Mouse (Mus musculus) ovary, postnatal 14 days (tissue): ENCODE data around the gene Igsf3.

Experiments used
- DNase-seq: peaks from one replicate; pipeline ENCODE4 v3.0.0; 2022; ENCODE audit warnings: low spot score

Igsf3 gene

GRCm38 (mm10) chr3:101448765-101449164 is 71.9 kb downstream of the Igsf3 start:
- no peak for DNase-seq

GRCm38 (mm10) chr3:101450811-101451428 is 74.0 kb downstream of the Igsf3 start:
- DNase-seq = no peak

- no peak for DNase-seq
Observed at GRCm38 (mm10) chr3:101460618-101461017, 83.7 kb downstream of the Igsf3 start.

DNA sequence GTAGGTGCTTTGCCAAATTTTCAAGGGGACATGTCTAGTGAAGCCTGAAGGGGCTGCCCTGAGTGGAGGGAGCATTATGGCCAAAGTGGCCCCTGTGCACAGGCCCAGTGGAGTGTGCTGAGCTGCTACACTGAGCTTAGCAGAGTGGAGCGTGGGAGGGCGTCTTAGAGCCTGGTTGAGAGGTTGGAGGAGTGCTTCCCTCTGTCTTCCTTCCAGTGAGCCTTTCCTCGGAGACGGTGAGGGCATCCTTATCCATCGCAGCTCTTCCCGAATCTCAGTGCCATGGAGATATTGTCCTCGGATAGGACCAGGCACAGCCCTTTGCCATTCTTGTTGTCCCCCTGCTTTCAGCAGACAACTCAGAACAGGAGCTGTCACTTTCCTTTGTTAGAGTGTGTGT is 84.2 kb downstream of the Igsf3 start:
- no peak for DNase-seq

GRCm38 (mm10) chr3:101461816-101462215 is 84.9 kb downstream of the Igsf3 start:
- DNase-seq = no peak

DNA sequence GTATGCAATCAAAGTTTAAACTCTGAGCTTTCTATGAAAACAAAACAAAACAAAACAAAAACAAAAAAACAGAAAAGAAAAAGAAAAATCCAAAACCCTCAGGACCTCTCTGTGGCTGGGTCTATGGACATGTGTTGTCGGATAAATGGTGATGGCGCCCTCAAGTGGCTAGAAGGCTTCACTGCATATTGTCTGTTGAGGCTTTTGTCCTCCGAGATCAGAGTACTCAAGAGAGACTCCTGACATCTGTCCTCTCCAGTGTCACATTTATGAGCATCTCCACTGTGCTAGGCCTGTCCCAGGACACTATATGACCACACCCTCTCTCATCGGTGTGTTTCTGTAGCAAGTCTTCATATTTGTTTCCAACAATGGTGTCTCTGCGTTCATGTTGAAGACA is 85.4 kb downstream of the Igsf3 start:
- peak; percentile 76 for DNase-seq

DNA sequence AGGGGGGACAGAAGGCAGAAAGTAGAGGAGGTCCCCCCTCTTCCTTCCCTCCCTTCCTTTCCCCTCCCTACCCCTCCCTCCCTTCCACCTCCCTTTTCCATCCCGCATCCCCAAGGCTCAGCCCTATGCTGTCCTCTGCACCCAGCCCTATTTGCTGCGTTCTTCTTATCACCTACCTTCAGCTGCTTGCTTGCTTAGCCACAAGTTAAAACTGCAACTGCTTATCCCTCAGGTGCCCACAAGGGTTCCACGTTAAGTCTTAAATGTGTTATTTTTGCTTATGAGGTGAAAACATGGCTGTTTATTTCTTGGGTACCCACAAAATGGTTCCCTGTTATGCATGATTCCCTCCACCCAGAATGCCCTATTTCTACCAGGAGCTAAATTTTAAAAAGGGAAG is 86.6 kb downstream of the Igsf3 start:
- DNase-seq = no peak

GRCm38 (mm10) chr3:101469675-101470074 is 92.8 kb downstream of the Igsf3 start:
- DNase-seq = no peak

DNA sequence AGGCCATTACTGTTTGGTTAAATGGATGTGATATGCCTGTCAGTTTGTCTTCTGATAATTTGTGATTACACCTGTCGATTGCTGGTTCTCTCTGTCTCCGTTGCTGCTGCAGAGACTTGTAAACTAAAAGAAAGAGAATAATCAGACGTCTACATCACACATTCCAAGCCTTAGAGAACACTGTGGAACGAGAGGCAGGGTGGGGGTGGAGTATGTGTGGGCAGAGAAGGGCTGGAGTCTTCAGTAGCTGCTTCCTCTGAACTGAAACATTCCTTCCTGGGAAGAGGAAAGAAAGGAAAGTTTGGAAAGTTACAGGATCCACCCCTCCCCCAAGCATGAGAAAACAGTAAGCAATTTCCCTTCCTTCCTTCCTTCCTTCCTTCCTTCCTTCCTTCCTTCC is 95.0 kb downstream of the Igsf3 start:
- DNase-seq = no peak

DNA sequence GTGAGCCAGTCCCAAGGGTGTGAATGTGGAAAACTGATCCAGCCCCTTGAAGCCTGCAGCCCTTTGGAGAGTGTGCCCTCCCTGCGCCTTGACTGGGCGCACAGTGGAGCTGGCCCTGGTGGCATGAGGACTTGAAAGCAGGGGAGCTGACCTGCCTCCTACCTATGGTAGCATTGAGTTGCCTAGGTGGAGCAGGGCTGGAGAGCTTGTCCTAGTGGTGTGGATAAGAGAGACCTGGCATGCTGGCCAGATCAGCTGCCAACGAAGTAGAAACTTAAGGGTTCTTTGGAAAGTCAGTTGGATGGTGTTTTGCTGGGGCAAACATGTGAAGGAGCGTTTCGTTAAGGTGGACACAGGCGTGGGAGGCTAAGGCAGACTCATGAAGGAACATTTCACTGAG is 105.1 kb downstream of the Igsf3 start:
- no peak for DNase-seq

- DNase-seq = no peak
Observed at GRCm38 (mm10) chr3:101483256-101483983, 106.5 kb downstream of the Igsf3 start.

GRCm38 (mm10) chr3:101486054-101486765 is 109.3 kb downstream of the Igsf3 start:
- DNase-seq = no peak

DNA sequence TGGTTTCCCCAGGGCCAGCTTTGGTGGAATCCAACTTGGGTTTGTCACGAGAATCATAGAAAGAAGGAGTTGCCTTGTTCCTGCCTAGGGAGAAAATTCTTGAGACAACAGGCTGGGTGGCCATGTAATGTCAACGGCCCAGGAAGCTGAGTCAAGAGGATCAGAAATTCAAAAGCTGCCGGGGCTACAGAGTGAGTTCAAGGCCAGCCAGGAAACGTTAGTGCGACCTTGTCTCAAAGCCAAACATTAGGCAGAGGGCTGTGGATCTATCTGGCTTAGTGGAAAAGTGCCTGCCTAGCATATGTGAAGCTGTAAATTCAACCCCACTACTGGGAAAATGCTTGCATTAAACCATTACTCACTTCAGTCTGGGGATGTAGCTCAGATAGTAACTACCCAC is 110.6 kb downstream of the Igsf3 start:
- DNase-seq = no peak

DNA sequence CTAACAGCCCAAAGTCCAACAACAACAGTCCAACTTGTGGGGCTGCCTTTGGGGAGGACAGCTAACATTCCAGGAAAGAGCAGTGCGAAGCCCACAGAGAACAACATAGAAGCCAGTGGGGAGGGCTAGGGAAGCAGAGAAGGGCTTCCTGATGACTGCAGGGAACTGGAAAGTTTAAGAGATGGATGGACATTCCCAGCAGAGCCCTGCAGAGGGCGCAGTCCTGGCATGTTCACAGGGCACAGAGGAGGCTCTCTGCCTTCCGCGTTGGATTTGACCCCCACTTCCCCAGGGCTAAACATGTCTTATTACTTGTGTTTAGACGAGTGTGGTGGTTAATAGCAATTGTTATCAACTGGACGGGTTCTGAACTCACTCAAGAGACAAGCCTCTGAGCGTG is 111.3 kb downstream of the Igsf3 start:
- DNase-seq = no peak

- no peak for DNase-seq
Observed at GRCm38 (mm10) chr3:101490515-101490914, 113.6 kb downstream of the Igsf3 start.

GRCm38 (mm10) chr3:101492908-101493307 is 116.0 kb downstream of the Igsf3 start:
- DNase-seq = no peak

- DNase-seq = peak; percentile 97
Observed at GRCm38 (mm10) chr3:101493937-101494459, 117.1 kb downstream of the Igsf3 start.

GRCm38 (mm10) chr3:101497432-101498030 is 120.6 kb downstream of the Igsf3 start:
- DNase-seq = no peak

GRCm38 (mm10) chr3:101499906-101500305 is 123.0 kb downstream of the Igsf3 start:
- DNase-seq = no peak

GRCm38 (mm10) chr3:101500393-101501051 is 123.6 kb downstream of the Igsf3 start:
- no peak for DNase-seq

- no peak for DNase-seq
Observed at GRCm38 (mm10) chr3:101501611-101502010, 124.7 kb downstream of the Igsf3 start.
